Mouse (Mus musculus): ENCODE data around the gene Macrod1.

GRCm38 (mm10) chr19:7190986-7191385, 134.4 kb downstream of the Macrod1 start:
- TF ChIP-seq CTCF (IDR thresholded peaks at IDR 0.05): no peak
- TF ChIP-seq EP300 (IDR thresholded peaks at IDR 0.05): no peak

All from lung, postnatal 0 days (tissue).